Mouse (Mus musculus) adrenal gland, adult 8-10 months (tissue): ENCODE measurements around the gene Sp140. TPM values are rescaled to one million over a fixed set of nuclear protein-coding genes. Genes with fewer than 3 reads are reported as not detected.
A peak's percentile ranks its signal among the peaks of the same experiment; 100 is the strongest.
"Not testable (repeated sequence)": the region's sequence is repeated elsewhere in the genome, so short reads cannot be mapped to it uniquely, and the experiment has no call there.

Experiments used
- DNase-seq: peaks from one replicate; pipeline ENCODE4 v3.0.0; 2022
- total RNA-seq, 4 experiments: library from RNA; stranded (reverse); gene quantifications; 2 replicates each; pipeline ENCODE4 v1.2.4; 2022

Gene Sp140
- total RNA-seq, 4 experiments from 2014 or later = 3.8 to 7.3 (median 5.9) TPM

DNA sequence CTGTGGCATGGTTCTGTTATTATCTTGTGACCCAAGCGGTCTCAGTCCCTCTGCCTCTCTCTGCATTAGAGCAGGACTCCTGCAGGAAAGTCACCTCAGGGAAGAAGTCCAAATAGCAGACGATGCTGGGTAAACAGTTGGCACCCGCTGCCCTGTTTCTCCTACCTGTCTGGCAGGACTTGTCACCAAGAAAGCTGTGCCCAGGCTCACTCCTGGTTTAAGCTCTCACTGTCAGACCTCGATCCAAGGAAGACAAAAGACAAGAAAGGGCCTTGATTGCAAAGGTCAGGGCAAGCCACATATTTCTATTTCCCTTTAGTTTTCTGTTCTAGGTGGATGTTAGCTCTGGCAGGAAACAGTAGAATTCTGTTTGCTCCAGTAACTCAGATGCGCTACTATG is 50.3 kb downstream of the Sp140 start:
- DNase-seq = not testable (repeated sequence)

DNA sequence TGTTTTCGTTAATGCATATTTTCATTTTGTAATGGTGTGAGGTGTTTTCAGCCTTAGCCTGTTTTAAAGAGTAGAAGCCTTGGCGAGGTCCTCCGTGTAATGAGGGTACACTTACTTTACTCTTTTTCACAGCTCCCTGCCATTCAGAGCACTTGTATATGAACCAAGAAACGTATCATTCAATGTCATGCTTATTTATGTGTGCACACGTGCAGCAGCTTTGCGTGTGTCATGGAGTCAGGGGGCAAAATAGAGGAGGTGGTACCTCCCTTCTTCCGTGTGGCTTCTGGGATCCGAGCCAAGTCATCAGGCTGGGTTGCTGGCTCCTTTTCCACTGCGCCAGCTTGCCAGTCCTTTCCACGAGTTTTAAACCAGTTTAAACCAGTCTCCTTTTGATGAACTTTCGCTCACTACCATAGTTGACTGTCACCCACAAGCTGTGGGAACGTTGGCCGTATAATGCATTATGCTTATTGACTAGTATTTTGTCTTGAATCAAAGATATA is 51.6 kb downstream of the Sp140 start:
- not testable (repeated sequence) for DNase-seq

DNA sequence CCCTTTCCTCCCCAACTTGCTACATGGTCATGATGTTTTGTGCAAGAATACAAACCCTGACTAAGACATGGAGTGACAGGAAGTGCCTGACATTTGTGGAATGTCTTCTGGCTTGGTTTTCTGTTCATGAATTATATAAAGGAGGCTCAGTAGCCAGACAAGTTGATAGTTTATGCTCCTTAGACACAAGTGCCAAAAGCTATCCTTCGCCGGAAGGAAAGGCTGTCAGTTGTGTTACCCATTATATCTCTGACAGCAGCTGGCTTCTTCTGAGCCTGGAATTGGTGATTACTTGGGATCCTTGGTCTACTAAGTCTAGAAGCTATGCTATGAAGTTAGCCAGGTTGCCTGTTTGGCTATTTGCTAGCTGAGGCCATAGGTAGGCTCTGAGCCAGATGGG is 57.0 kb downstream of the Sp140 start:
- not testable (repeated sequence) for DNase-seq

DNA sequence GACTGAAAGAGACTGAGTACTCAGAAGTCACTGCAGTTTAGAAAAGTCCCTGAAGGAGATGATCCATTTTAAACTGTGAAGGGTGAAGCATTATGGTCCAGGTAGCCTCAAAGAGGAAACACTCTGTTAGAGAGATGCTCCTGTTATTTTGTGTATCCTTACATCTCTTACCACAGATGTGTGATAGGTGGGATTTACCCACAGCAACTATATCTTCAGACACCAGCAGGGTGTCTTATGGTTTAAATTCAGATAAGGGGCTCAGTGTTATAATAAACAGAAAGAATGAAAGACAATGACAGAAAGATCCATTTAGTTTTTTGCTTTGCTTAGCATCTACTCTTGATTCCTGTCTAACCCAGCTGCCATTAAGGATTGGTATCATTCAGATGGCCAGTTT is 64.1 kb downstream of the Sp140 start:
- DNase-seq = no peak

DNA sequence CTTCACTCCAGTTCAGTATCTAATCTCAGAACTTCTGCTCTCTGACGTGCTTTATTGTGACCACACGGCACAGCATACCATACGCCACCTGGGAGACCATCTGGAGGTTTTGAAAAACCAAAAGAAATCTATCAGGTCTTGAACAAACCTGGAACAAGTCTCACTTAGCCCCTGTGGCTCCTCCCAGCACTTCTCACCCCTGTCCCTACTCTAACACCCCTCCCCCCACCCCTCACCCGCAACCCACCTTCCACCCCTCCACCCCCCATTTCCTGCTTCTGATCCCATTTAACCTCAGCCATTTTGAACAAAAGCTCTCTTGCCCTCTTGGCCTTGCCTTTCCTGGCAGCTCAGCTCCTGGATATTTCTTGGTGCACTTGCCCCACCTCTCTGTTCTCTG is 80.0 kb downstream of the Sp140 start:
- DNase-seq = no peak

DNA sequence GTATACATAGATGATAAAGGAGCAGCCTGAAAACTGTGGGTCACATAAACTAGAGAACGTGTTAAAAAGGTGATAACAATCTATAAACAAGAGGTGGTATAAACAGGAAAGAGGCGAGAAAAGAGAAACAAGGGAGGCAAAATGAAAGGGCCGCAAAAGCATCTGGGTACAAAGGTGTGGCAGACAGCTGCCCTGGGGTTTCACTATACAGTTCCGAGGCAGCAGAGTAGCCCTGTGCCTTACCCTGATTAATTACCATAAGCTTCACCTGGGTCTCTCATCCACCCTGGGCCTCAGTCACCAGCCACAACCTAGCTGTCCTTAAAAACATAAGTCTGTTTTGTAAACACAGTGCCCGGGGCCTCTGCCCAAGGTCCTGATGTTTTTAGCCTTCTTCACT is 86.5 kb downstream of the Sp140 start:
- DNase-seq = no peak

DNA sequence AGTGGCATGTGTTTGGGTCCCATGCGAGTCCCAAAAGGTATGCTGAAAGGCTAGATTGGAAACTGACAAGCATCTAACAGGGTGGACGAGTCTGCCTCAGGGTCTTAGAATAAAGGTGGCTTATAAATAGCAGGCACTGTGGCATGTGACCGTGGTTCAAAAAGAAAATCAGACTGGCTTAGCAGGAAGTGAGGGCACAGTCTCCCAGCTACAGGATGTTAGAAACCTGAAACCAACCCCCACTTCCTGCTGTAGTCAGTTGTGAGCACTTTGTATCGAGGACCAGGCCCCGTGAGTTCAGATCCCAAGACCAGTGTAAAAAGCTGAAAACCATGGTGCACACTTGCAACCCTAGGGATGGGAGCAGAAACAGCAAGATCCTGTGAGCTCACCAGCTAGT is 87.2 kb downstream of the Sp140 start:
- DNase-seq = no peak

DNA sequence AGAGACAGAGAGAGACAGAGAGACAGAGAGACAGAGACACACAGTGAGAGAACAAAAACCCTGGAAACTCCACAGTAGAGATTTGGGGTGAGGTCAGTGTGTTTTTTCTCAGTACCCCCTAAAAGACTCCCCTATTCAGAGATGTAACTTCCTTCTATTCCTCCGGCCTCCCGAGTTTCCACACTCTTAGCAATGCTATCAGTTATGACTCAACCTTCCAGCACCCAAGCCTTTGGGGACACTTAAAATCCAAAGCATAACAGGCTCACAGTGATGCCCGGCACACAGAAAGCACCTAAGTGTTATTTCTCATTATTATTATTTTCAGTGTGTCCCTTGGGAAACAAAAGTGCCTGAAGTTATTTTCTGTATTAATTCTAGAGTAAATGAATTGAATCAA is 90.4 kb downstream of the Sp140 start:
- DNase-seq = no peak

DNA sequence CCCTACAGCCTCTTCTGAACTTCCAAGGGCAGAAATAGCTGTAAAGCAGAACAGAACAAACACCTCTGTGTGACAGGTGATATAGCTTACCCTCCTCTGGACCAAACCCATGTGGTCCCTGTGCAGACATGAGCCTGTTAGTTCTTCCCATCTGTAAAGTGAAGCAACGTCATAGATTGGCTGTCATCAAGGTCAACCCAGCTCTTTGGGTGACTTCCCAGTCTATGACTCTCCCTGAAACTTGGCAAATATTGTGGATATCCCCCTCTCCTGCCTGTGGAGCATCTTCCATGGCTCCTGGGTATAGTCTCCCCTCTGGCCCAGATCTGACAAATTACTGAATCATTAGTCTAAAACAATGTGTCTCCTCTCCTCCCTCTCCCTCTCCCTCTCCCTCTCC is 92.1 kb downstream of the Sp140 start:
- DNase-seq = peak; percentile 52

DNA sequence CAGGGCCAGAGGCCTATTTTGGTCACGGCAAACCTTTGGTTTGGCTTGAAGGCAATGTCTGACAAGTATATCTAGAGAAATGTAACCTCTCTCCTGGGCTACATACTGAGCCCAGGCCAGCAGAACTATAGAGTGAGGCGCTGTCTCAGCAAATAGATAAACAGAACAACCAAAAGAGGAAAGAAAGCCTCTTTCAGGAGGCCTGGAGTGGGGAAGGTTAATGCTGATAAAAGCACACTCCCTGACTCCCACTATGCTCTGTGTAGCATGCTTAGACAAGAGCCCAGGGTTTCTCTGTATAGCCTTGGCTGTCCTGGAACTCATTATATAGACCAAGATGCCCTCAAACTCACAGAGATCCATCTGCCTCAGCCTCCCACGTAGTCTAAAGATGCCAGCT is 93.1 kb downstream of the Sp140 start:
- no peak for DNase-seq

Other genes with a start within 250 kb of the Sp140 start
- gene G530012D18Rik, start 24.7 kb upstream of the Sp140 start, total RNA-seq = not detected
- 1 to 10 TPM; 3.2 to 6.4 (median 5.1) TPM for gene Sp110, start 1.6 kb upstream of the Sp140 start, total RNA-seq
- 10 to 100 TPM; 22.1 to 29.6 (median 25.2) TPM for gene Sp100, start 49.6 kb downstream of the Sp140 start, total RNA-seq
- 1 to 10 TPM in 3 of 4 experiments, under 1 TPM in 1; 0.64 to 1.3 (median 1.1) TPM for gene A630001G21Rik, start 178.3 kb downstream of the Sp140 start, total RNA-seq
- gene Cab39, start 193.1 kb downstream of the Sp140 start, total RNA-seq = 100 to 1,000 TPM; 103 to 136 (median 114) TPM